Mouse (Mus musculus) forebrain, embryonic 15.5 days (tissue): Measurements from ENCODE around the gene Fnd3c2. TPM values are rescaled to one million over a fixed set of nuclear protein-coding genes. Genes with fewer than 3 reads are reported as not detected.

Experiments
- ATAC-seq: fragments of 200-750 bp; cut with Nextera tagmentation; replicated peaks from 2 replicates; pipeline ENCODE4 v1.8.0; 2017; ENCODE audit warnings: mild to moderate bottlenecking, moderate TSS enrichment, moderate library complexity
- H3K27ac ChIP-seq: fragments of 300-500 bp; sonication (generic); replicated peaks from 2 replicates; pipeline ENCODE4 v1.5.1; 2015; ENCODE audit warnings: mild to moderate bottlenecking, inconsistent platforms
- H3K27me3 ChIP-seq: fragments of 300-500 bp; sonication (generic); 2 replicates; pipeline ENCODE4 v1.6.1; 2015; ENCODE audit warnings: inconsistent platforms
- H3K36me3 ChIP-seq: fragments of 300-500 bp; sonication (generic); 2 replicates; pipeline ENCODE4 v1.6.1; 2015; ENCODE audit warnings: mild to moderate bottlenecking, inconsistent platforms
- H3K4me1 ChIP-seq: fragments of 300-500 bp; sonication (generic); 2 replicates; pipeline ENCODE4 v1.6.1; 2015; ENCODE audit warnings: inconsistent platforms
- H3K4me2 ChIP-seq: fragments of 300-500 bp; sonication (generic); replicated peaks from 2 replicates; pipeline ENCODE4 v1.6.1; 2015; ENCODE audit warnings: mild to moderate bottlenecking, inconsistent platforms
- H3K4me3 ChIP-seq: fragments of 300-500 bp; sonication (generic); 2 replicates; pipeline ENCODE4 v1.5.1; 2015; ENCODE audit warnings: mild to moderate bottlenecking, inconsistent platforms
- H3K9ac ChIP-seq: fragments of 300-500 bp; sonication (generic); replicated peaks from 2 replicates; pipeline ENCODE4 v1.6.1; 2015; ENCODE audit warnings: mild to moderate bottlenecking, inconsistent platforms
- H3K9me3 ChIP-seq: fragments of 300-500 bp; sonication (generic); 2 replicates; pipeline ENCODE4 v1.6.1; 2016; ENCODE audit warnings: inconsistent platforms
- WGBS: fragments of 180-500 bp; shearing (Covaris S2); methylation state at CpG from one replicate; pipeline ENCODE4 v1.1.7; 2015; ENCODE audit warnings: mixed read lengths; 5-methylcytosine and 5-hydroxymethylcytosine counted together
- polyA plus RNA-seq: library from polyadenylated mRNA; unstranded; fragments of >200 nt; fragmentation: Nextera tagmentation; extraction: Ambion mirVana; gene quantifications from 2 replicates; pipeline ENCODE4 v1.2.1, GENCODE M21; 2015

The Fnd3c2 gene
- polyA plus RNA-seq, 1 experiment from 2014 or later: not detected

DNA sequence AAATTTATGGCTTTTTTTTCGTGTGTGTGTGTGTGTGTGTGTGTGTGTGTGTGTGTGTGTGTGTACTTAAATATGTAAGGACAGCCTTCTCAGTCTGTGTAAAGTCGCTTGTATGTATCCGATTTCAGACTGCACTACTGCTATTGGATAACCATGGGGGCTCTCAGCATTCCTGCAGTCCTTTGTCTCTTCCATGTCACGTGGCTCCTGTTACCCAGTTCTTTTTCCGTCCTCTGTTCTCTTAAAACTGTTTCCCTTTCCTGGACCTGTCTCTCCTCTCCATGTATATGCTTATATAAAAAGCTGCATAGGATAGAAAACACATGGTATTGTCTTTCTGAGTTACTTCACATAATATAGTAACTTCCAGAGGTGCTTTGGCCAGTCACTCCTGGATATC is 69.5 kb downstream of the Fnd3c2 start:
- Histone ChIP-seq H3K9me3 (no peaks in the 10 kb centered on the region), H3K9ac (no peak overlapping the region), H3K27ac (peak overlapping the region; percentile 93), H3K36me3 (no peaks in the 10 kb centered on the region), H3K4me3 (no peak overlapping the region), H3K27me3 (no peaks in the 10 kb centered on the region), H3K4me2 (peak overlapping the region; percentile 42), H3K4me1 (peaks cover 32% of the 10 kb centered on the region)
- 22% methylated on average over 5 of the region's 5 CpGs for WGBS
- ATAC-seq: no peak

Other genes with a start within 250 kb of the Fnd3c2 start
- 22.2 and 23.9 TPM in 2 replicates for gene Magt1, start 243.5 kb downstream of the Fnd3c2 start, polyA plus RNA-seq
- gene Cox7b, start 239.7 kb downstream of the Fnd3c2 start, polyA plus RNA-seq: 339 and 347 TPM in 2 replicates
- 16.5 and 17.6 TPM in 2 replicates for gene Atp7a, start 228.1 kb downstream of the Fnd3c2 start, polyA plus RNA-seq
- 0.23 and 0.33 TPM in 2 replicates for gene Tlr13, start 112.2 kb downstream of the Fnd3c2 start, polyA plus RNA-seq
- gene Pgk1, start 68.3 kb downstream of the Fnd3c2 start, polyA plus RNA-seq: 262 and 269 TPM in 2 replicates
- 11.4 and 14.5 TPM in 2 replicates for gene Taf9b, start 34.2 kb downstream of the Fnd3c2 start, polyA plus RNA-seq
- 0.33 and 0.34 TPM in 2 replicates for gene Fndc3c1, start 230.0 kb upstream of the Fnd3c2 start, polyA plus RNA-seq